Mouse (Mus musculus): Measurements from ENCODE around the gene Foxj3.
A peak's percentile ranks its signal among the peaks of the same experiment; 100 is the strongest.
"Not testable (repeated sequence)": the region's sequence is repeated elsewhere in the genome, so short reads cannot be mapped to it uniquely, and the experiment has no call there.

Gene Foxj3

GRCm38 (mm10) chr4:119574504-119574903, 37.7 kb downstream of the Foxj3 start:
- no peak for DNase-seq

- DNase-seq, result no peak
Observed at GRCm38 (mm10) chr4:119575459-119575858, 38.7 kb downstream of the Foxj3 start.

- no peak for DNase-seq
Observed at GRCm38 (mm10) chr4:119588037-119588436, 51.2 kb downstream of the Foxj3 start.

- no peak for DNase-seq
Observed at GRCm38 (mm10) chr4:119589423-119589822, 52.6 kb downstream of the Foxj3 start.

GRCm38 (mm10) chr4:119590027-119590426, 53.2 kb downstream of the Foxj3 start:
- no peak for DNase-seq

- DNase-seq, result no peak
Observed at GRCm38 (mm10) chr4:119592479-119592878, 55.7 kb downstream of the Foxj3 start.

GRCm38 (mm10) chr4:119594331-119594730, 57.5 kb downstream of the Foxj3 start:
- no peak for DNase-seq

GRCm38 (mm10) chr4:119599605-119600004, 62.8 kb downstream of the Foxj3 start:
- no peak for DNase-seq

GRCm38 (mm10) chr4:119609488-119609887, 72.7 kb downstream of the Foxj3 start:
- DNase-seq, result peak; percentile 36

GRCm38 (mm10) chr4:119614078-119614477, 77.3 kb downstream of the Foxj3 start:
- DNase-seq, result no peak

GRCm38 (mm10) chr4:119614724-119615123, 77.9 kb downstream of the Foxj3 start:
- DNase-seq, result no peak

- DNase-seq, result no peak
Observed at GRCm38 (mm10) chr4:119626081-119626645, 89.4 kb downstream of the Foxj3 start.

GRCm38 (mm10) chr4:119626876-119627275, 90.1 kb downstream of the Foxj3 start:
- DNase-seq, result no peak

GRCm38 (mm10) chr4:119627317-119627716, 90.5 kb downstream of the Foxj3 start:
- no peak for DNase-seq

GRCm38 (mm10) chr4:119628363-119628762, 91.6 kb downstream of the Foxj3 start:
- DNase-seq, result not testable (repeated sequence)

GRCm38 (mm10) chr4:119631115-119631919, 94.5 kb downstream of the Foxj3 start:
- DNase-seq, result peak; percentile 39

- no peak for DNase-seq
Observed at GRCm38 (mm10) chr4:119632721-119633120, 95.9 kb downstream of the Foxj3 start.

- no peak for DNase-seq
Observed at GRCm38 (mm10) chr4:119633342-119633741, 96.5 kb downstream of the Foxj3 start.

- DNase-seq, result no peak
Observed at GRCm38 (mm10) chr4:119633948-119634347, 97.1 kb downstream of the Foxj3 start.

GRCm38 (mm10) chr4:119634908-119635660, 98.3 kb downstream of the Foxj3 start:
- DNase-seq, result no peak

- no peak for DNase-seq
Observed at GRCm38 (mm10) chr4:119635686-119636085, 98.9 kb downstream of the Foxj3 start.

GRCm38 (mm10) chr4:119636731-119637130, 99.9 kb downstream of the Foxj3 start:
- DNase-seq, result no peak

- DNase-seq, result no peak
Observed at GRCm38 (mm10) chr4:119637176-119637845, 100.5 kb downstream of the Foxj3 start, which contains the start of gene Guca2a. Gene Guca2a (plus strand): TSS chr4:119637704.

Data from liver (tissue).